Mouse (Mus musculus) naive thymus-derived CD4-positive, alpha-beta T cell, adult 2 months (primary cell): ENCODE results near the gene Trpv4.

Source experiments
- DNase-seq: peaks from one replicate; pipeline ENCODE4 v3.0.0-alpha.2; 2011; ENCODE audit warnings: low read depth

Trpv4 gene

DNA sequence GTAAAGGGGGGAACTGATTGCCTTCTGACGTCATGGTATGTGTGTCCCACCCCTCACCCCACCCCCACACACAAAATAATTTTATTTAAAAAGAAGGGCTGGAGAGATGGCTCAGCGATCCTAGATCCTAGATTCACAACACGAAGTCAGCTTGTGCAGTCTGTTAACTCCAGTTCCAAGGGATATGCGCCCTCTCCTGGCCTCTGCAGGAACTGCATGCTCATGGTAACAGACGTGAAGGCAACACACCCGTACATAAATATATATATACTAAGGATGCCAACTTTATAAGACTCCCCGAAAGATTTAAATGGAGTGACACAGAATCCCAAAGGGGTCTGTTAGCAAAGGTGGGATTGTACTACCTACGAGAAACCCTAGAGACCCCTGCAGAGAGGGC lies 39.4 kb downstream of the Trpv4 start:
- peak; percentile 84 for DNase-seq

DNA sequence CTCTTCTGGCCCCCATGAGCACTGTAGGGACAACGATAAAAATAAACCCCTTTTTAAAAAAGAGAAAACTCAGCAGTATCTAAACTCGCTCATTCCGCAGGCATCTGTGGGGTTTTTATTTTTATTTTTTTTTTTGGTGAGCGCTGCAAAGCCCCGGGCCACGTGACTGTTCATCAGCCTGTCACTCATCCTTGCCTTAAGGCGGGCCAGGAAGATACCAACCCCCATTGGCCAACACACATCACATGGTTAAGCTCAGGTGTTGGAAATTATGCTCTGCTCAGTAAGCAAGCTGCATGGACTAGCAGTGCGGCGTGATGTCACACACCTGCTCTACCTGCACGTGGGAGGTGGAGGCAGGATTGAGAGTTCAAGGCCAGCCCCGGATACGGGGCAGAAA lies 40.4 kb downstream of the Trpv4 start:
- no peak for DNase-seq

DNA sequence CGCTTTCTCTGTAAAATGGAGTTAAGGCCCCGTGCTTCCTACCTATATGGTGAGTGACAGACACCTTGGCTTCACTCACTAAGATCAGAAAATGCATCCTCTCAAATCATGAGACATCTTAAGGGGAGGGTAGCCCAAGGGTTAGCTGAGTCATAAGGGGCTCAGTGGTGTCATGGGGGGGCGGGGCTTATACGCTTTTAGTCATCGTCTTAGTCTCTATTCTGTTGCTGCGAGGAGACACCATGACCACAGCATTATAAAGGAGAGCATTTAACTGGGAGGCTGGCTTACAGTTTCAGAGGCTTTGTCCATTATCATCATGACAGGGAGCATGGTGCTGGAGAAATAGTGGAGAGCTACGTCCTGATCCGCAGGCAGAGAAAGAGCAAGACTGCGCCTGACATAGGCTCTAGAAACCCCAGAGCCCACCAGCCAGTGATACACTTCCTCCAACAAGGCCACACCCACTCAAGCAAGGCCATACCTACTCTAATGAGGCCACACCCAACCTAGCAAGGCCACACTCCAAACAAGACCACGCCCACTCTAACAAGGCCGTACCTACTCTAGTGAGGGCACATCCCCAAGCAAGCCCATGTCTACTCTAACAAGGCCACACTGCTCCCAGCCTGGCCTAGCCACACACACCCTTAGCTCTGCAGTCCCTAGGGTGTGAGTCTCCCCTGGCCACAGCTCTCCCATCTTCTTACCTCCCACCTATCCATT lies 41.7 kb downstream of the Trpv4 start:
- DNase-seq = no peak

DNA sequence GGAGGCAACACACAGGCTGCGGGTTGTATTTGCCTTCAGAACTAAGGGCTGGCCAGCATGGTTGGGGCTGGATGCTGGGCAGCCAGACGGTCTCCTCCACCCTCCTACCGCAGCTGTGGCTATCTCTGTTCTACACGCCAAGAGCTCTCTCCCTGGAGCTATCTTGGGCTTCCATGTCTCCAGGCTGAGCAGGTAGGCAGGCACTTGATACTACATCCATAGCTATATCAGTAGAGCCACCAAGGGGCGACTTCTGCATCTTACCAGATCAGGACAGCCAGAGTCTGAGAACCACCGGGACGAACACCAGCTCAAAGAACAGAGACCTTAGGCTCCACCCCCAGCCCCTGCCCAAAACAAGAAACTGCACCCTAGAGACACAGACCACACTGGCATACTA lies 43.4 kb downstream of the Trpv4 start:
- no peak for DNase-seq

DNA sequence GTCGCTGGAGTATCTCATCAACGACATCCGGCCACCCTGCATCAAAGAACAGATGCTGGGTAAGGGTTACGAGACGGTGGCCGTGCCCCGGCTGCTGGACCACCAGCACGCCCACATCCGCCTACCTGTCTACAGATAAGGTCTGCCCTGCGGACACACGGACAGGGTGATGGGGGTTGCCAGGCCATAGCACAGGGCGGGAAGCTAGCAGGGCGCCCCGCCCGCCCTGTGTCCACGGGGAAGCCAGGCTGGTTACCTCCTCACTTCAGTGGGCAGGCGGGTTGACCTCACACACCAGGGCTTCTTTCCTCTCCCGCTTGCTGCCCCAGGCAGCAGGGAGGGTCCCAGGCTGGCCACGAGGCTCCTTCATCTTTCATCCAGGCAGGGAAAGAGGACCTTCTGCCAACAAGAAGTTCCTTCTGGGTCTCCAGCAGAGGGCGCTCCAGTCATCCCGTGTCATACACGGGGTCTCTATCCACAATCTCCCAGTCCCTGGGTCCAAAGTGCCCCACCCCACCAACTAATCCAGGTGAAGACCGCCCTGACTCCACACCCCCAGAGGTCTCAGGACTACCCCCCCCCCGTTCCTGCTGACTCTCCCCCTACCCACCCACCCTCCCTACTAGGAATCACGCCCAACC lies 46.1 kb downstream of the Trpv4 start:
- peak; percentile 53 for DNase-seq

DNA sequence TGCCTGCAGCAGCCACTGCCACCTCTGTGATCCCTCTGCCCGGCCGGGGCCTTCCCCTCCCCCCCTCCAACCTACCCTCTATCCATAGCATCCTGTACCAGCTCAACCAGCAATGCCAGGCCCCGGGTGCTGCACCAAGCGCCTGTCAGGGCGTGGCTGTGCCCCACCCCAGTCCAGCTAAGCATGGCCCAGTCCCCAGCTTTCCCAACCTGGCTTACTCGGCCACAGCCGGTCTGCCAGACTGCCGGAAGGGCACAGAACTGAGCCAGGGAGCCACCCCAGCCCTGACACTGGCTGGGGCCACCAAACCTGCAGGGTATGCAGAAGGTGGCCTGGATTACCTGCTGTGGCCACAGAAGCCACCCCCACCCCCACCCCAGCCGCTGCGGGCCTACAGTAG lies 47.0 kb downstream of the Trpv4 start:
- no peak for DNase-seq

DNA sequence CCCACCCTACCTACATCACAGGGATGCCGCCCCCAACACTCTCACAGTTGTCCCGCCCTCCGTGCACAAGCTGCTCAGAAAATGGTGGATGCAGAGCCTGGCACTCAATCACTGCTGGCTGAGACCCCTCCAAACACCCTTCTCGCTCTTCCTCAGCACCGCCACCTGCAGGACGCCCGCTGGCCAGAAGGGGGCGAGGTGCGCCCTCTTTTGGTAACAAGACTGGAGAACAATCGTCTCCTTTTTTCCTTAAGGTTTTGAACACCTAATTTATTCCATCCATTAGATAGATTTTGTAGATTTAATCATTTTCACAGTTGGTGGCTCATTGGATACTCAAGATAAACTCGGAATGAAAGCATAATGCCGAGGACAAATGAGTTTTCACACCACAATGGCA lies 49.7 kb downstream of the Trpv4 start:
- peak; percentile 75 for DNase-seq

DNA sequence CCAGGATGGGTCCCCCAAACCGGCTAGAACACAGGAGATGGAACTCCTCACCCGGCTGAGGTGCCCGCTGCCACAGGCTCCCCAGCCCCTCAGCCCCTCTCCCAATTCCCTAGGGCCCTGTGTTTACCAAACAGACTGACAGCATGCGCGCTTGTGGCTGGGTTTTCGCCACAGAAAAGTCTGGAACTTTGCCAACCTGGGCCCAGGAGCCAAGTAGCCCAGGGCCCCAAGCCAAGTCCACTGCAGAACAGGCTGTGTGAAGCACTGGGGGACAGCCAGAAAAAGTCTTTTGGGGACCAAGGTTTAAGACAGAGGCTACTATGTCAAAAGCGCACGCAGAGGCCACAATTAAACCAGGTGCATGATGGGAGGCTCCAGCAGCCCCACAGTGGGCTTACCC lies 50.6 kb downstream of the Trpv4 start:
- DNase-seq = no peak

DNA sequence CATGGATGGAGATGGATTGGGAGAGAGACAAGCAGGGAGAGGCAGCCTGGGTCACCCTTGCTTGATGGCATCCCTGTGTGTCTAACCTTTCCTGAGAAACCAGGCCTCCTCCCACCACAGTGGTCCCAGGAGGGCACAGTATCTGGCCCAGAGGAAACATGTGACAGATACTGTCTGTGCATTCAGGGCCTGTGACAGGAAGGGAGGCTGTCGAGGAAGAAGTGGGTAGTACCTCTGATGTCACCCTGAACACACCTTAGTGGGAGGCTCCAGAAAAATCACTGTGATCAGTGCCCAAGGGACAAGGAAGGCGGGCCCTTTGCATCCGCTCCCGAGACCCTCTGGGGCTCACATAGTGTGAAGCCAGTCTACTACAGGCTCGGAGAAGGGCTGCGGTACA lies 52.2 kb downstream of the Trpv4 start:
- no peak for DNase-seq

DNA sequence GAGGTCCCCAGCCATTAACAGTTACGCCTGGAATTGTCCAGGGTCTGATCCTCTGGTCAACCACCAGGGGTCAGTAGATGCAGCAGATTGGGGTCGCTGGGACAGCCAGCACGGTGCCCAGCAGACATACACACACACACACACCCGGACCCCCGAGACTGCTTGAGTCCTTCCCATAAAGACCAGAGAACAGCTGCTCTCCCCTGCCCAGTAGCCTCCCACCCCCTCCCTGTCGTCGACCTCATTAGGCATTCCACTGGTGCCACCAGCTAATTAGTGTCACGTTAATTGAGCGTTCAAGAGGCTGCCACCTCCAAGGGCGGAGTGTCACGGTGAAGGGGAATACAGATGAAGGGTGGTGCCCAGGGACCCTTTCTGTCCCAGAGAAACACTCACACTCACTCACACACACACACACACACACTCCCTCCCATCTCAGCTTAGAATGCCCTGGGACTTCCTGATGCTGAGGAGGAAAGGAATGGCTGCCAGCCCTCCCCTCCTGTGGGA lies 53.4 kb downstream of the Trpv4 start:
- no peak for DNase-seq

DNA sequence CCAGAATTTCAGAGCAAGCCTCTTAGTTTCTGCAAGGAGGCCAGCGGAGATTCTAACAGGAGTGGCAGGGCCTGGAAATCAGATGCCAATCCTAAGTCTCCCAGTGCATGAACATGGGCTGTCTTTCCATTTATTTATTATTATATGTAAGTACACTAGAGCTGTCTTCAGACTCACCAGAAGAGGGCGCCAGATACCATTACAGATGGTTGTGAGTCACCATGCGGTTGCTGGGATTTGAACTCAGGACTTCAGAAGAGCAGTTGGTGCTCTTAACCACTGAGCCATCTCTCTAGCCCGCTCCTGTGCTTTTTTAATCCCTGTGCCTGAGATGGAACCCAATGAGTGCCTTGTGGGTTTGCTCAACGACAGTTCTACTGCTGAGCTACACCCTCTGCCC lies 54.2 kb downstream of the Trpv4 start:
- peak; percentile 53 for DNase-seq

DNA sequence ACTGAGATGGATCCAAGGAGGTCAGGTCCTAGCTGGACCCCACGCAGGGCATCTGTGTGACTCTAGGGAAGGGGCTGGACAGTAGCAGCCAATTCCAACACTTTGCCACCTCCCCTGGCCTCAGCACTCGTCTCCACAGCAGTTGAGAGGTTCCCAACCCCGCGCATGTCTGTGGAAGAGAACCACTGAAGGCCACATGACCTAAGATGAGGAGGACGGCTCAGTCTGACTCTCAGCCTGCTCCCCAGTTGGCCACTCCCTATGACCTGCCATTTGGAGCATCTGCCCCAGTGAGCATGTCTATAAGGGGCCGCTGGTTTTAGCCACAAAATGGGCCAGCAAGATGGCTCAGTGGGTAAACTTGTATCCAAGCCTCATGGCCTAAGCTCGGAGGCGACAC lies 56.2 kb downstream of the Trpv4 start:
- DNase-seq = no peak

DNA sequence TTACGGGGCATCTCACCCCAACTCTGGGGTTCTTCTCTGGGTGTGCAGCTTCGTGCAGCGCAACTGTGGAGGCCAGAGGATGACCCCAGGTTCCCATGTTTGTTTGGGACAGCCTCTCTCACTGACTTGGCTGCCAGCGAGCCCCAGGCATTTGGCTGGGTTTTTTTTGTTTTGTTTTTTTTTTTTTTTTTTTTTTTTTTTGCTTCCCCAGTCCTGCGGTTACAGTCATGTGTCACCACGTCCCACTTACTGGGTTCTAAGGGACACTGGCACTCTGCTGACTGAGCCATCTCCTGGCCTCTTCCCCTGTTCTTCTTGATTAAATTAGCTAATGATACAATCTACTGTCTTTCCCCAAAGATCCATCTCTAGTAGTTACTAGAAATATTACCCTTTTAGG lies 60.6 kb downstream of the Trpv4 start:
- no peak for DNase-seq

DNA sequence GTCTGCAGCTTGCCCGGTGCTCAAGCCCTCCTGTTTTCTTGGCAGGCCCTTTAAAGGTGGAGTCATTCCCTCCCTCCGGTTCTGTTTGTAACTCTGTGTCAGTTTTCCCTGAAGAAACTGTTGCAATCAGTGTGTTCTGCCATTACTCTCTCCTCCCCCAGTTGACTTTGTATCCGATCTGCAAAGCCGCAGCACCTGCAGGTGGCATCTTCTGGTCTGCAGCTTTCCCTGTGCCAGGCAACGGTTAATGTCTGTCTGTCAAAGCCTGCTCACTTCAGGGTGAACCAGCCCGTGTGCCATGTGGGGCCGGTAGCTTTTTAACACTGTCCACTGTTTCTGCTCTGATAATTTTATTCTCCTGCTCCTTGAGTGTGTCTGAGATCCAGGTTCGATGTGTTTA lies 61.0 kb downstream of the Trpv4 start:
- no peak for DNase-seq

DNA sequence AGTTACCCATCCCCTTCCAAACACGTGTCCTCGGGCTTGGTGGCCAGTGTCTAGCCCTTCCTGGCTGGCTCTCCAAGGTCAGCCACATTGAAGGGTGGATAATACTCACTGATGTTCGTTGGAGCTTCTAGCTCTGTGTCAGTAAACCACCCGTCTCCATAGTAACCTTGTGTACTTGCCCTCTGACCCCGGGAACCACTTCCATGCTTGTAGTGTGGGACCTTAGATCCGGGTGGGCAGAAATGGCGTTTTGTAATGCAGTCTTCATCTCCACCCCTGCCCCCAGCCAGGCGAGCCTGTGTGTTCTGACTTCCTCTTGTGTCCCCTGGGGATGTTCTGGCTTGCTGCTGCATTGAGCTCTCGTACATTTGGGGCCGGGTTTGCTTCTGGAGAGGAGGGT lies 61.6 kb downstream of the Trpv4 start:
- no peak for DNase-seq

DNA sequence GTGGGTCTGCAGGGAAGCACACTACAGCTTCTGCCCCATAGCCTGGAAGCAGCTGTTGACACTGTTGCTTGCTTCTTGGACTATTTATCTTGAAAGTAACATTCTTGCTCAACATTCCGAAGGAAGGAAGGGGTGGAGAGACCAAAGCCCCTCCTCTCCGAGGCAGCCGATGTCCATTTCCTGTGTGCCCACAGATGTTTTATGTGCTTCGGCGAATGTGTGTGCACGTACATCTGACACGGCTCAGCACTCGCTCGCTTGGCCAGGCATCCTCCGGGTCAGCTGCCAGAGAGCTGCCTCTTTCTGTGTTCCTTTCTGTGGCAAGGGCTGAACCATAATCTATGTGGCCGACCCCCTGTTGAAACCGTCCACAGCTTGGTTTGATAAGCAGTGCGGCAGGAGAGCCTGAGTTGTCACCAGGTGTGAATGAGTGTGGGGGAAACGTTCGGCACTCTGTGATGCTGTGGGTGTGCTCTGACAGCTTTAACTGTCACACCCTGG lies 63.4 kb downstream of the Trpv4 start:
- peak; percentile 48 for DNase-seq

DNA sequence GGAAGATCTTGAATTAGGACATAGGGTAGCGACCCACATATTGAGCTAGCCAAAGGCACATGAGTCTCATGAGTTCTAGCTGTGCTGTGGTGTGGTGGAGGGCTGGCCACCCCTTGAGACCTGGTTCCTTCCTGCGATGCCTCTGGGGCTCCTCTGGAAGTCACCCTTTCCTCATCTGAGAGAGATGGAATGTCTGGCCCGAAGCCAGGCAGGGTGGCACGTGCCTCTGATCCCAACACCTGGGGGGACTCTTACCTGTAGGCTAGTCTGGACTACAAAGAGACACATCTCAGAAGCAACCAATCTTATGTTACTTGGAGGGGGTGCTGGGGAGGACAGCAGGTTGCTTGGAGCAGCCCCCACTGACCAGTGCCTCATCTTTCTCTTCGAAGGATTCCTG lies 64.3 kb downstream of the Trpv4 start:
- DNase-seq = no peak

DNA sequence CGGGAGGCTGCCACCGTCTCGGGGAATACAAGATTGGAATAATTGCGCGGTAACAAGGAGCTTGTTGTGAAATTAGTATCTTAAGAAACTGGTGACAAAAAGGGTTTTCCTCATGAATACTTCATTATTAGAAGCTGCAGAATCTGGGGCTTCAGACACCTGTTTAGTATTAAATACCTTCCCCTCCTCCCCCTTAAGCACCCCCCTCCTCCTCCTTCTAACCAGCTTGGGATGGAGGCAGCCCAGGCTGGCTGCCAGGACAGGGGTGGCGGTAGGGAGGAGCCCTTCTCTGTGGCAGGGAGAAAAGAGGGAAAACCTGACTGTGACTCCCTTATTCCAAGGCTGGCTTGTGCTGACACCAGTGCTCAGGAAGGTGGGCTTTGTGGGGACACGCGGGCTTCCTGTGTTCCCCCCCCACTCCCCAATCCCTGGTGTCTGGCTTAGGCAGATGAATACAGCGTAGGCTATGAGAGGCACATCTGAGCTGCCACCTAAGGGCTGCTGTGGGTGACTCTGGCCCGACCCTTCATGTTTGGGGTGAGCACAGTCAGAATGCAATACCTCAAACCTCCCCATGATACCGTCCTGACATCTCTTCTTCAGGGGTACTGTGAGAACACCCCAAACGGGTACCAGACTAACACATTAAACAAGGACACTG lies 64.9 kb downstream of the Trpv4 start:
- DNase-seq = no peak

DNA sequence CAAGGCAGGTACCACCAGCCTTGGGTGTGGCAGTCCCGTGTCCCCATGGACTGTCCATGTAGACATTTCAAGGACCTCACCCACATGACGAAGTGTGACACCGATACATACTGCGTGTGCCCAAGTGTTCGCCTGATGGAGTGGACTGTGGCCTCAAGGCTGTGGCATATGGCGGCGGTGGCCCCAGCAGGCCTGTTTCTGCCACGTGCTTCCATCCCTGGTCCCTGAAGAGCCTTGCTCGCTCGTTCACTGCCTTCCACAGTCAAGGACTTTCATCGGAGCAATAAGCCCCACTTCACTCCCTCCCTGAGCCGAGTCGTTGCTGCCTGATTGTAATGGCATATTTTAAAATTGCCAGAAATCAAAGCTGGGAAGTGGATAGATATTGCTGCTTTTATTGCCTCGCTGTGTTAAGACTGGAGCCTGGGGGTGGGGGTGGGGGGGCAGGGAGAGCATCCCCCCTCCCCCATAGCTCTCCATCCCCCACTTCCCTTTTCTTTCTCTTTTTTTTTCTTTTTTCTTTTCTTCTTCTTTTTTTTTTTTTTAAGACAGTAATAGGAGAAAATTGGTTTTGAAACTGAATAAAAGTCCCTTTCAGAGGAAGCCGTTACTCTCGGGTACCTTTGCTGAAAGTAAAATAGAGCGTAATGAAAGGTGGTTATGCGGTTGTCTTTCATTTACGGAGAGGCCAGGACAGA lies 65.6 kb downstream of the Trpv4 start:
- DNase-seq = no peak

DNA sequence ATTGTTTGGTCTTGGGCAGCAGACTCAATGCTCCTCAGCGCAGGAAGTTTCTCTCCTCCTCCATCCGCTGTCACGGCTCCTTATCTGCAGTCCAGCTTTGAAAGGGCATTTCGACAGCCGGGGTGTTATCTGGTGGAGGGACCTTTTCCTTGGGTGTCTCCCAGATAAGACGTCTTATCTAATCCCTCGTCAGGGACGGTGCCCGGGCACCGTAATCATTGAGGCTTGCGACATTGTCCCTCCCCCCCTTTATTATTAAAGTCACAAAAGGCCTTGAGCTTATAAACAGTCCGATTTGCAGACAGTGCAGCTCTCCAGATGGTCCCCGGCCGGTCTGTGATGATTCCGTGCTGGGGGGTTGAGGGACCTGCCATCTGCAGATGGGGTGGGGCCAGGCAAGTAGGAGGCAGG lies 67.1 kb downstream of the Trpv4 start:
- DNase-seq = no peak

DNA sequence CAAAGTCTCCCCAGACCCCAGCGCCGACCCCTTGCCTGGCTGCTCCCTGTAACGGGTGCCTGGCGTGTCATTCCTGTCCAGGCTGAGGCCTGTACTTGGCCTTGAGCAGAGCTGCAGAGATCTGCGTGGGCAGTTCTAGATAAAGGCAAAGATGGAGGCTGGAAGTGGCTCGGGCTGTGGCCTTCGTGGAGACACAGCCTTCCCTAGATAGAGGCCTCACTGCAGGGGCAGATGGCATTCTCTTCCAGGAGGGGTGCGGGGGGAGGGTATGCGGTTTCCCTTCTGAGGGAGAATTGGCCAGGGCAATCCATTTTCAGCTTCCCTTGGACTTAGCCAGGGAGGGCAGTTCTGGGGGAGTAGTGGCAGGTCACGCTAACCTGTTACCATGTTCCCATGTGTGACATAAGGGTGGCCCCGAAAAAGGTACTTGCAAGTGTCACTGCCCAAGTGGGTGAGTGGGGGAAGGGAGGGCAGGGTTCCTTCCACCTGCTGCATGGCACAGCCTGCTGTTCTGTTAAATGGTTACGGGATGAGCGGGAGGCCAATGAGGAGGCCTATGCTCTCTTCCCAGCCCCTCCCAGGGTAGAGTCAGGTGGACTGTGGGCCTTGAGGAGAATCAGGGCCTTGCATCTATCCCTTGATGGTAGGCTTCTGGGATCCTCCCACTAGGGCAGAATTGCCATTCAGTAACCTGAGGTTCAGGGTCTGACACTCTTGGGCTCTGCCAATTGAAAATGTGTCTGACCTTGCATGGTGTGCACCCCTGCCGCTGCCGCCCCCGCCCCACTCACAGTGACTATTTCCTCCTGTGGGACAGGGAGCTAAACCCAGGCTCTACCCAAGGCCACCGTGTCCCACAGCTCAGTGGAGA lies 67.9 kb downstream of the Trpv4 start:
- no peak for DNase-seq

DNA sequence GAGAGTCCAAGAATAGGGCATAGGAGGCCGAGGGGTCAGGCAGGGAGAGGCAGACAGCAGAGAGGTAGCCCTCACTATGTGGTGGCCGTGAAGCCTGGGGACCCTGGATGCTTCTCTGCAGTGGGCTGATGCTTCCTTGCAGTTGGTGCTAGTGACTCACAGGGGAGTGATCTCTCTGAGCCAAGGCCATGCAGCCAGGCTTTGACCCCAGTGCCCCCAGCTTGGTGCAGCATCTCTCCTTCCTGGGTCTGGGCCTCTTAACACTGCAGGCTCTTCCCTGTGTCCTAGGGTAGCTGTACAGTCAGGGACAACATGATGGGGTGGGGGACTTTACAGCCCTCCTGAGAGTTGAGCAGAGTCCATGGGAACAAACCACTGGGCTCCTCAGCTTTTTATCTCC lies 68.8 kb downstream of the Trpv4 start:
- no peak for DNase-seq
